Mouse (Mus musculus) left cerebral cortex, adult 11 months (tissue): ENCODE measurements around the gene Tmod2.
"Not testable (repeated sequence)": the region's sequence is repeated elsewhere in the genome, so short reads cannot be mapped to it uniquely, and the experiment has no call there.

Experiments
- DNase-seq: peaks from one replicate; pipeline ENCODE4 v3.0.0; 2022; ENCODE audit warnings: low spot score

Tmod2 gene

DNA sequence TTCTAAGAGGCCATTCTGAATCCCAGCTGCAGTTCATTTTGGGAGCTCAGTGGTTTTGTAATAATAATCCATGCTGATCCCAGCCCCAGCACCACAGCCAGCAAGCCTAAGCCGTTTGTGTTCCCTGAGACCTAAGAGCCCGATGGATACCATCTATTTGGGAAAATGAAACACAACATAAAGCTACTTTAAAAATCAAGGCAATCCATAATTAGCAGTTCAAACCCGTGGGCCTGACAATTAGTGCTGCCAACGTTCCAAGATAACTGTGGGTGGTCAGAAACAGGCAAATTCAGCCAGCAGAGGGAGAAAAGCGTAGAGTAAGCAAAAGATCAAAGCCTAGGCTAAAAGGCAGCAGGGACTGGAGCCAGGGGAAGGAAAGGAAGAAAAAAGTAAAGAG lies 59.8 kb downstream of the Tmod2 start:
- DNase-seq, result no peak

DNA sequence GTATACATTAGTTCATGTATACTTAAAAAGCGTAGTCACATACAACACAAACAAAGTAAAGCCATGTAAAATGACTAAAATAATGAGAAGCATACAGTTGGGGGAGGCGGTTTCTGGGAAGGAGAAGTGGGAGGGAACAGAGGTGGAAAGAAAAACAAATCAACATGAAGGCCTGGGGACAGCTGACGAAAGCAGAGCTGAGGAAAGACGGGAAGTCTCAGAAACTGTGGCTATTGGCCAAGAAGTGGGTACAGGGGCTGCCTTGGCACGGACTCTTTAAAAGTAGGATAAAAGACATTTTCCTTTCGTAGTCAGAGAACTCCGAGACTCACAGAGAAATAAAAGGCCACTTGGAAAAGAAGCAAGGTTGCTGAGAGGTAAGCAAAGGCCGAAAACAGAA lies 62.1 kb downstream of the Tmod2 start:
- DNase-seq, result no peak

DNA sequence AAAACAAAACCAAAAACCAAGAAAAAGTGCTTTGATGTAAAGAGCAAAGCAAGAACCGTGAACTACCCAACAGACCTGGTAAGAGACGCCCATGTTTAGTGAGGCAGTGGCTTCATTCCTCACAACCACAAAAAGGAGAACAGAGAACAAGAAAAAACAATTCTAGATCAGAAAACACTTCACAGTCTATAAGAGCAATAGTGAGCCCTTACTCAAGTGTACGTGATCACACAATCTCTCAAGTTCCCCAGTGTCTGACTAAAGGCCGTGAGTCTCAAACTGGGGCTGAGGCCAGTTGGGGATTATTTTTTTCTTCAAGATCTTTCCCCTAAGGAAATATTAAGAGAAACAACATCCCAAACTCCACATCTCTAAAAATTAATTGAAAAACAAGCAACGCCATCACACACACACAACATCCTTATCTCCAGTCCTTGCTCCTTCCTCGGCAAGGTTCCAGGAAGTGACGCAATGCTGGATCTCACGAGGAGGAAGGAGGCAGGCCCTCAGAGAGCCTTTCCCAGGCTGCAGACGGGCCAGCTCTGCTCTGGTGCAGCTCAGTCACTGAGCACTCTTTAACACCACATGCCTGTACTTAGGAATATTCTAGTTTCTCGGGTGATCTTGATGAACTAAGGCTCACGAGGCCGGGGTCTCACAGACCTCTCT lies 64.1 kb downstream of the Tmod2 start:
- DNase-seq, result no peak

DNA sequence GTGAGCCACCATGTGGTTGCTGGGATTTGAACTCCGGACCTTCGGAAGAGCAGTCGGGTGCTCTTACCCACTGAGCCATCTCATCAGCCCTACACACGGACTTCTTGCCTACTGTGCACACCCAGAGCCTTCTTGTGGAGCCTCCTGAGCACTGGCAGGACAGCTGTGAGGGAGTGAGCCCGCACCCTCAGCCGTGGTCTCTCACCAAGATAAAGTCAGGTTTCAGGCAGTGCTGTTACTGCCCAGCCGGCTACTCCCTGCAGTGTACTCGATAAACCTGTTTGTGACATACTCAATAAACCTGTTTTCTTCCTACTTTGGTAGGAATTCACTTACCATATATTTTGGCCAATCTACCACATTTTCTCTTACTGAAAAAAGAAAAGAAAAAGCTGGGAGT lies 65.6 kb downstream of the Tmod2 start:
- no peak for DNase-seq

DNA sequence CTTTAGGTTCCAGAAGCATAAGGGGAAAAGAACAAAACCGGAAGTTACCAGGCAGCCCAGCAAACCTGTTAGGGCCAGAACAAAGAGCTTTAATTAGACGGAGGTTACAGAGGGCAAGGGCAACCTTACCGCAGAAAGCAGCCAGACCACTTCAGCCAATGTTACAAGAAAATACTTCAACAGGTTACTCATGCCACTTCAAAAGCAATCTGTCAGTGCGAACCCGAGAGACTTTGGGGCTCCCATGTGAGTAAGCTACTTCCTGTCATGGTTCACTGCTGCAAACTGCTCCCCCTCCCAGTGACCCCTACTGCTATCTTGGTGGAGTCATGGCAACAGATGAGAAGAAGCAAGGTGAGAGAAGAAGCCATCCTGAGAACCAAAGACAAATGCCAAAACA lies 69.6 kb downstream of the Tmod2 start:
- DNase-seq, result no peak

DNA sequence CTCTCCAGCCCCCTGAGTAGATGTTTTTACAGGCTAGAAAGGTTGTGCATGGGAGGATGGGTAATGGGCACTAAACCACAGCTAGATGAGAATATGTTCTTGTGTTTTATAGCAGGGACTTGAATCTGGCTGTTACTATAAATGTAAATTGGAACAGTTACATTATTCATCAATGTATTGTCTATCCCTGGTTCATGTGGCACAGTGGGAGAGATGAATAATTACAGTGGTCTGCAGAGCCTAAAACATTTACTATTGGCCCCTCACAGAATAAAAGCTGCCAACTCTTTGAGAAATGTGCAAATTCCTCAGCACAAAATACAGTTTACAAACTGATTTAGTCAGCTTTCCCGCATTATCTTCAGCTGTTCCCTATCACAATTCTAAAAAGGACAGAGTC lies 74.7 kb downstream of the Tmod2 start:
- no peak for DNase-seq

DNA sequence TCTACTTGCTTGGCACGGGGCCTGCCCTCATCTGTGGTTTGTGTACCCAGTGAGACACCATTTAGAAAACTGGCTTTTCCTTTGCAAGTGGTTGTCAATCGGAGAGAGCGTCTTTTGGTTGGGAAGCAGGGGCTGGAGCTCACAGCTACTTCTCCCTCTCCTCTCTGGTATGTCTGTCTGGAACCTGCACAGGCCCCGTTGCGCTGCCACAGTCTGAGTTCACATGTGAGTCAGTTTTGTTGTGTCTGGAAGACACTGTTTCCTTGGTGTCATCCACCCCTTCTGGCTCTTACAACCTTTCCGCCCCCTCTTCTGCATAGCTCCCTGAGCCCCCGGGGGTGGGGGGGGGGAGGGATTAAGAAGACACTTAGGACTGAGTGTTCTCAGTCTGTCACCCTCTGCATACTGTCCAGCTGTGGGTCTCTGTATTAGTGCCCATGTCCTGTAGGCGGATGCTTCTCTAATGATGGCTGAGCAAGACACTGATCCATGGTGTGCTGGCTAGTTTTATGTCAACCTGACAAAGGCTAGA lies 76.6 kb downstream of the Tmod2 start:
- no peak for DNase-seq

DNA sequence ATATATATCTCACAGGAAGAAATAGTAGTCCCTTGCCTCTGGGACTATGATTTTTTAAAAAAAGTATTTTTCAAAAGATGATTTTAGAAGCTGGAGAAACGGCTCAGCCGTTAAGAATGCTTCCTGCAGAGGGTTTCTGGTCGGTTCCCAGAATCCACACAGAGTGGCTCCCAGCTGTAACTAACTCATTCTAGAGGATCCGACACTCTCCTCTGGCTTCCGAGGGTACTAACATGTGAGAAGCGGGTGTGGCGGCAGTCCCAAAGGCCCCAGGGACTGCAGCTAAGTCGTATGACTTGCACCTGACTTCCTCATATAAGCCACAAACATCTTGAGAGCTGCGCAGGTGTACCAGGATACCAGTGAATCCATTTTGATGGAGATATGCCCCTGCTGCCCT lies 78.1 kb downstream of the Tmod2 start:
- not testable (repeated sequence) for DNase-seq

DNA sequence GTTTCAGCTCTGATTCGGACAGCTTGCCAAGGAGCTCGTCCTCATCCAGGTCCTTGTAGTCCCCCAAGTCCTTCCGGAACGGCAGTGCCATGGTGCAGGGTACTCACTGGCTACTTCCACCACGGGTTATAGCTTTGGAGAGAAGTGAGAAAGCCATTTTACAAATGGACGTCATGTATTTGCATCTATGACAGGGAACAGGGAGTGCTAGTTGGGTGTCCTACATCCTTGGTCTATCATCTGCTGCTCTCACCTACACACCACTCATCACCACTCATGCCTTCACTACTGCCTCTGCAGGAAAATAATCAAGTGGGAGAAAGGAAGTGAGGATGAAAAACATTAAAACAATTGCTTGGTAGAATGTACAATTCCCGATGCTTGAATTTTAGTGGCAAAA lies 78.7 kb downstream of the Tmod2 start:
- DNase-seq, result no peak

DNA sequence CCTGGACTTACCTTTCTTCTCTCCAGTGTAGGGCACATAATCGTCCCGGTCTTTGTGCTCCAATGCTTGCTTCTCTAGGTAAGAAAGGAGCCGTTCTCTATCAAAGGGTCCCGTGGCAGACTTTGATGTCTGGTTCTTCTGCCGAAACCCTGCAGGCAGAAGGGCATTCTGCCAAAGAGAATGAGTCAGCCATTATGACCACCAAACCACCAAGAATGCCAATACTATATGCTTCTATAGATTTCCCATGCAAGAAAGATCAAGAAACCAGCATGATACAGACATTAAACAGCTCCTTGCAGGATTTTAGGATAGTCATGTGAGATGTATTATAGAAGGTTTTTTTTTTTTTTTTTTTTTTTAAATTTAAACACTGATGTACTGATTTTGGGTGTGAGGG lies 81.8 kb downstream of the Tmod2 start:
- no peak for DNase-seq

DNA sequence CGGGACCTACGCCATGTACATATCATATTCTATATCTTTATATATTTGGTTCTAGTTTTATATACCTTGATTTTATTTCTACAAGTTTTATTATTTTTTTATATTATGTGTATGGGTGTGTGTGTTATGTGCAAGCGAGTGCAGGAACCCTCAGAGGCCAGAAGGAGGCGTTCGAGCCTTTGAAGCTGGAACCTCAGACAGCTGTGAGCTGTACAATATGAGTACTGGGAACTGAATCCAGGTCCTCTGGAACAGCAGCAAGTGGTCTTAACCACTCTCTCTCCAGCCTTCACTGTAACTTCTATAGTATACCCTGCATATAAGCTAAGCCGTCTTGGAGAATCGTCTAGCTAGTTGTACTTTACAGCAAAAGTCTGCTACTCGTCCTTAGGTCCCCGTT lies 83.0 kb downstream of the Tmod2 start:
- DNase-seq, result no peak

DNA sequence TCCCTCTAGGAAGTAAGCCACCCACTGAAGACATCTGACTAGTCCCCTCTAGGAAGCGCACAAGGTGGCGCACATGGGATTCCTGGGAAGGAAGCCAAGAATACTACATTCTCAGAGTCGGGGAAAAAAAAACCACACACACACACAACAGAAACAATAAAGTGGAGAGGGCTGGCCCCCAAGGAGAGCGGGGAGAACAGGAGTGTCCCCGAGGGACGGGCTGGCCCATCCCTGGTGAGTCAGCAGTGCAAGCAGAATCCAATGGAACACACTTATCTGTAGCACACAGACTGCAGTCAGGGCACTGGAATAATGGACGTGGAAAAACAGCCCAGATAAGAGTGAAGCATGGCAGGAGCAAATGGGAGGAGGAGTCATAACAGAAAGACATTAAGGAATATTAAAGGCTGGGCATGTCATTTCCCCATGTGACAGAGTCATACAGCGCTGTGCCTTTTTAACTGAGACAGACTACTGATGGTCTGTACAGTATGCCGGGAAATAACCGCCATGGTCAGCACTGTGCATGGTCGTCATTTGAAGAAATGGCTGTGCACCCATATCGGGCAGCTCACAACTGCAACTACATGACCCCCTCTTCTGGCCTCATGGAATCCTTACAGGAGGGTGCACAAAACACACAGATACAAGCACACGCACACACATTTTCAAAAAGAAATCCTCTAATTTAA lies 83.6 kb downstream of the Tmod2 start:
- DNase-seq, result no peak

DNA sequence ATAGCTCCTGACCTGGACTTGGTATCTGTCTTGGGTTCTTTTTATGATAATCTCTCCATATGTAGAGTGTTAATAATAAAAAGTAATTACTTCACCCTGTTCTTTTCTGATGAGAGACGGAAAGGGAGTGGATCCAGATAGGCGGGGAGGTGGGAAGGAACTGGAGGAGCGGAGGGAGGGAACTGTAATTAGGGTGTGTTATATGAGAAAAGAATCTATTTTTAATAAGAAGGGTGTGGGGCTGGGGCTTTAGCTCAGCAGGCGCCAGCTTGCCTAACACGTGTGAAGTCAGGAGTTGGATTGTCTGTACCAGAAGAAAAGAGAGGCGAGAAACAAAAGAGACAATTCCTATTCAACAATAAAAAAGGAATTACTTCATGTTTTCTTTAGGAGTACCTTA lies 87.5 kb downstream of the Tmod2 start:
- no peak for DNase-seq

DNA sequence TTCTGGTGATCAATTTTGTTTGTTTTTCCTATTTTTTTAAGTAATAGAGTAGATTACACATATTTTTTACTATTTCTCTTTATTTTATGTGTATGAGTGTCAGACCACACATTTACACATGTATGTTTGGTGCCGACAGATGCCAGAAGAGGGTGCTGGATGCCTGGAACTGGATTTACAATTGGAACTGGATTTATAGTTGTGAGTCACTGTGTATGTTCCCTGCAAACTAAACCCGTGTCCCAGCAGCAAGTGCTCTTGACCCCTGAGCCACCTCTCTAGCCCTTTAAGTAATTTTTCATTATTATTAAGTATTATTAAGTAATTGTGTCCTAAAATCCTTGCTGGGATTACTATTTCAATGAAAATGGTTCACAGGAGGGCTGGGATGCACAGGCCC lies 88.9 kb downstream of the Tmod2 start:
- DNase-seq, result no peak

DNA sequence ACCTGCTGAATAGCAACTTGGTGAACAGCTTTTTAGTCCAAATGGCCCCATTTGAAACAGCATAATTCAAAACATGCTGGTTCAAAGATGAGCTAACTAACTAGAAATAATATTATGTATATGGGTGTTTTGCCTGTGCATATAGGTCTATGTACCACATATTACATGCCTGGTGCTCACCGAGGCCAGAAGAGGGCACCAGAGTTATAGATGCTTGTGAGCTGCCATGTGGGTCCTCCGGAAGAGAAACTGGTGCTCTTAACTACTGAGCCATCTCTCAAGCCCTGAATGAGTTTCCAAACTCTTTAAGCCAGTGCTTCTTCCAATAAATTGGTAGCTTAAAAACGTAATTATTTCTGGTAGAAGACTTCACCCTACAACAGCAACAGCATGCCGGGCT lies 89.3 kb downstream of the Tmod2 start:
- DNase-seq, result no peak

DNA sequence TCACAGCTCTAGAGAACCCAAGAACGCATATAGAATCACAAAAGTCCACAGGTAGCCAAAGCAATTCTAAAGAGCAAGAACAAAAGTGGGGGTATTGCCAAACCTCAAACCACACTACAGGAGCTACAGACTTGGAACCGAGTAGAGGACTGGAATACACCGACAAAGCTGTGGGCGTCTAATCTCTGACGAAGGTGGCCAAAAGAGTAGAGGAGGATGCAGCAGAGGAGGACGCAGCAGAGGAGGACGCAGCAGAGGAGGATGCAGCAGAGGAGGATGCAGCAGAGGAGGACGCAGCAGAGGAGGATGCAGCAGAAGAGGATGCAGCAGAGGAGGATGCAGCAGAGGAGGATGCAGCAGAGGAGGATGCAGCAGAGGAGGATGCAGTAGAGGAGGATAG lies 90.2 kb downstream of the Tmod2 start:
- DNase-seq, result no peak

DNA sequence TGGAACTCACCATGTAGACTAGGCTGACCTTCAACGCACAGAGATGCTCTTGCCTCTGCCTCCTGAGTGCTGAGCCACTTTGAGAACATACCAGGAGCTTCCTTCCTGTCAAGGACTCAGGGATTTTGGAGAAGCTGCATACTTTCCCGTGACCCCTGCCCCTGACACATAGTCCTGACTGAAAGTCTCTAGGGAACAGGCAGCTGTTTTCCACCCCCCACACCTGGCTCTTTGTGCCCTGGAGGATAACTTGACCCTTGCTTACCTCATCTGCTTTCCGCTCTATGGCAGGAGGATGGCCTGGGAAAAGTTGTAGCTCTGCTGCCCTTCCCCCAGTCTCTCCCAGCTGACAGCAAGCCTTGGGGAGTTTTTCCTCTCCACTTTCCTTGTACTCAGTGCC lies 93.4 kb downstream of the Tmod2 start:
- DNase-seq, result no peak
